Mouse (Mus musculus) MEL (cell line): ENCODE results near the gene Gm20388. TPM values are rescaled to one million over a fixed set of nuclear protein-coding genes. Genes with fewer than 3 reads are reported as not detected.

Experiments
- DNase-seq: peaks from one replicate; pipeline ENCODE4 v3.0.0; 2011; ENCODE audit warnings: low read depth, low spot score
- H3K27ac ChIP-seq: 2 replicates; pipeline ENCODE4 v1.5.1; 2012; ENCODE audit warnings: low read depth, mild to moderate bottlenecking, control low read depth, low read length, moderate library complexity; ENCODE audit not compliant: control insufficient read depth
- H3K27me3 ChIP-seq, 2 experiments: fragments of 150-350 bp in 1 of 2; sonication (generic) in 1 of 2; 2 replicates each; pipeline ENCODE4 v1.6.1; 2012; ENCODE audit warnings: low read length in 2 of 2, mild to moderate bottlenecking in 2 of 2, improper control_type of control experiment in 1 of 2, moderate library complexity in 1 of 2; ENCODE audit not compliant: insufficient read depth in 2 of 2, control insufficient read depth in 1 of 2
- H3K36me3 ChIP-seq, 2 experiments: 2 replicates each; pipeline ENCODE4 v1.6.1; 2012 to 2014; ENCODE audit warnings: low read length in 2 of 2, improper control_type of control experiment in 1 of 2, inconsistent platforms in 1 of 2, mild to moderate bottlenecking in 1 of 2; ENCODE audit not compliant: insufficient read depth in 2 of 2, control insufficient read depth in 1 of 2
- H3K4me1 ChIP-seq, 2 experiments: fragments of 150-350 bp in 1 of 2; sonication (generic) in 1 of 2; 2 replicates each; pipeline ENCODE4 v1.6.1; 2012; ENCODE audit warnings: low read length in 2 of 2, improper control_type of control experiment in 1 of 2, mild to moderate bottlenecking in 1 of 2; ENCODE audit not compliant: insufficient read depth in 2 of 2, control insufficient read depth in 1 of 2
- H3K4me3 ChIP-seq, 2 experiments: fragments of 150-350 bp in 1 of 2; sonication (generic) in 1 of 2; 2 replicates each; pipeline ENCODE4 v1.5.1; 2012; ENCODE audit warnings: low read depth in 2 of 2, low read length in 2 of 2, mild to moderate bottlenecking in 2 of 2, moderate library complexity in 2 of 2, control low read depth in 1 of 2, improper control_type of control experiment in 1 of 2; ENCODE audit not compliant: control insufficient read depth in 1 of 2, insufficient read depth in 1 of 2
- H3K79me2 ChIP-seq: 2 replicates; pipeline ENCODE4 v1.6.1; 2012; ENCODE audit warnings: mild to moderate bottlenecking, low read length, moderate library complexity; ENCODE audit not compliant: control insufficient read depth, poor library complexity, insufficient read depth
- H3K9ac ChIP-seq: 2 replicates; pipeline ENCODE4 v1.6.1; 2012; ENCODE audit warnings: low read depth, mild to moderate bottlenecking, control low read depth, low read length, moderate library complexity; ENCODE audit not compliant: control insufficient read depth, poor library complexity, severe bottlenecking
- H3K9me3 ChIP-seq: fragments of 150-350 bp; sonication (generic); replicated peaks from 2 replicates; pipeline ENCODE4 v1.6.1; 2012; ENCODE audit warnings: mild to moderate bottlenecking, low read length, improper control_type of control experiment, moderate library complexity; ENCODE audit not compliant: insufficient read depth
- CHD2 ChIP-seq: IDR thresholded peaks from 2 replicates; pipeline ENCODE4 v1.6.1; 2011; ENCODE audit warnings: low read length, improper control_type of control experiment
- CTCF ChIP-seq, 3 experiments: IDR thresholded peaks in 2 of 3; conservative IDR thresholded peaks in 1 of 3; 2 replicates each; pipeline ENCODE4 v1.5.1; 2011 to 2012; ENCODE audit warnings: low read length in 3 of 3, low read depth in 2 of 3, mild to moderate bottlenecking in 2 of 3, improper control_type of control experiment in 1 of 3, inconsistent platforms in 1 of 3, mixed read lengths in 1 of 3, moderate library complexity in 1 of 3; ENCODE audit not compliant: control insufficient read depth in 1 of 3, insufficient read depth in 1 of 3, poor library complexity in 1 of 3, severe bottlenecking in 1 of 3
- ELF1 ChIP-seq: IDR thresholded peaks from 2 replicates; pipeline ENCODE4 v1.6.1; 2014; ENCODE audit warnings: low read depth, mild to moderate bottlenecking, inconsistent platforms, low read length, improper control_type of control experiment, moderate library complexity
- EP300 ChIP-seq, 2 experiments: IDR thresholded peaks; 2 replicates each; pipeline ENCODE4 v1.6.1; 2011; ENCODE audit warnings: improper control_type of control experiment in 2 of 2, low read length in 2 of 2, low read depth in 1 of 2, mild to moderate bottlenecking in 1 of 2
- ETS1 ChIP-seq: IDR thresholded peaks from 2 replicates; pipeline ENCODE4 v1.6.1; 2012; ENCODE audit warnings: low read depth, mild to moderate bottlenecking, inconsistent platforms, low read length, improper control_type of control experiment, moderate library complexity
- GABPA ChIP-seq: IDR thresholded peaks from 2 replicates; pipeline ENCODE4 v1.6.1; 2012; ENCODE audit warnings: low read depth, mild to moderate bottlenecking, inconsistent platforms, low read length, improper control_type of control experiment, moderate library complexity
- GATA1 ChIP-seq: IDR thresholded peaks from 2 replicates; pipeline ENCODE4 v1.6.1; 2011; ENCODE audit warnings: low read depth, low read length, improper control_type of control experiment
- JUND ChIP-seq: IDR thresholded peaks from 2 replicates; pipeline ENCODE4 v1.6.1; 2011; ENCODE audit warnings: low read depth, mild to moderate bottlenecking, improper control_type of control experiment, low read length
- KAT2A ChIP-seq: conservative IDR thresholded peaks from 2 replicates; pipeline ENCODE4 v1.6.1; 2012; ENCODE audit warnings: low read depth, low read length, improper control_type of control experiment, inconsistent platforms
- MAFK ChIP-seq: IDR thresholded peaks from 2 replicates; pipeline ENCODE4 v1.6.1; 2011; ENCODE audit warnings: low read depth, mild to moderate bottlenecking, low read length, improper control_type of control experiment, borderline replicate concordance
- MAX ChIP-seq: IDR thresholded peaks from 2 replicates; pipeline ENCODE4 v1.6.1; 2011; ENCODE audit warnings: low read length, improper control_type of control experiment
- MAZ ChIP-seq: IDR thresholded peaks from 2 replicates; pipeline ENCODE4 v1.6.1; 2012; ENCODE audit warnings: low read depth, mild to moderate bottlenecking, inconsistent platforms, low read length, improper control_type of control experiment
- MXI1 ChIP-seq: IDR thresholded peaks from 2 replicates; pipeline ENCODE4 v1.6.1; 2011; ENCODE audit warnings: mild to moderate bottlenecking, low read depth, low read length, improper control_type of control experiment
- MYB ChIP-seq: IDR thresholded peaks from 2 replicates; pipeline ENCODE4 v1.6.1; 2011; ENCODE audit warnings: mild to moderate bottlenecking, low read depth, low read length, improper control_type of control experiment
- MYC ChIP-seq: IDR thresholded peaks from 2 replicates; pipeline ENCODE4 v1.6.1; 2011; ENCODE audit warnings: low read depth, mild to moderate bottlenecking, low read length, improper control_type of control experiment, moderate library complexity
- NRF1 ChIP-seq: IDR thresholded peaks from 2 replicates; pipeline ENCODE4 v1.6.1; 2014; ENCODE audit warnings: low read depth, mild to moderate bottlenecking, inconsistent platforms, low read length, improper control_type of control experiment, moderate library complexity; ENCODE audit not compliant: poor library complexity, insufficient read depth, severe bottlenecking
- POLR2A ChIP-seq, 2 experiments: IDR thresholded peaks; 2 replicates each; pipeline ENCODE4 v1.6.1; 2011 to 2012; ENCODE audit warnings: low read length in 2 of 2, mild to moderate bottlenecking in 2 of 2, control low read depth in 1 of 2, improper control_type of control experiment in 1 of 2, low read depth in 1 of 2, moderate library complexity in 1 of 2; ENCODE audit not compliant: control insufficient read depth in 1 of 2, insufficient read depth in 1 of 2, poor library complexity in 1 of 2
- RAD21 ChIP-seq: IDR thresholded peaks from 2 replicates; pipeline ENCODE4 v1.6.1; 2011; ENCODE audit warnings: mild to moderate bottlenecking, low read depth, low read length, improper control_type of control experiment
- TCF12 ChIP-seq: IDR thresholded peaks from 2 replicates; pipeline ENCODE4 v1.6.1; 2014; ENCODE audit warnings: low read depth, mild to moderate bottlenecking, inconsistent platforms, low read length, improper control_type of control experiment, moderate library complexity
- UBTF ChIP-seq: IDR thresholded peaks from 2 replicates; pipeline ENCODE4 v1.6.1; 2012; ENCODE audit warnings: low read depth, mild to moderate bottlenecking, inconsistent platforms, low read length, improper control_type of control experiment, moderate library complexity, borderline replicate concordance; ENCODE audit not compliant: insufficient read depth
- USF1 ChIP-seq: IDR thresholded peaks from 2 replicates; pipeline ENCODE4 v1.6.1; 2014; ENCODE audit warnings: low read depth, mild to moderate bottlenecking, inconsistent platforms, low read length, improper control_type of control experiment, moderate library complexity
- USF2 ChIP-seq, 2 experiments: IDR thresholded peaks; 2 replicates each; pipeline ENCODE4 v1.6.1; 2011 to 2012; ENCODE audit warnings: improper control_type of control experiment in 2 of 2, low read length in 2 of 2, borderline replicate concordance in 1 of 2, inconsistent platforms in 1 of 2, low read depth in 1 of 2, mild to moderate bottlenecking in 1 of 2; ENCODE audit not compliant: insufficient read depth in 1 of 2
- ZC3H11A ChIP-seq: IDR thresholded peaks from 2 replicates; pipeline ENCODE4 v1.6.1; 2012; ENCODE audit warnings: low read depth, mild to moderate bottlenecking, inconsistent platforms, low read length, improper control_type of control experiment
- ZMIZ1 ChIP-seq: IDR thresholded peaks from 2 replicates; pipeline ENCODE4 v1.6.1; 2012; ENCODE audit warnings: low read depth, mild to moderate bottlenecking, inconsistent platforms, low read length, improper control_type of control experiment, moderate library complexity
- polyA plus RNA-seq, 2 experiments: library from polyadenylated mRNA; stranded (reverse) in 1 of 2; unstranded in 1 of 2; fragments of >175 nt in 1 of 2; fragments of >200 nt in 1 of 2; gene quantifications; 2 replicates each; pipeline versions ENCODE4 v1.2.1 to v1.2.4; 2012; ENCODE audit warnings: low replicate concordance in 2 of 2, low read depth in 1 of 2; ENCODE audit not compliant: insufficient read length in 2 of 2, insufficient read depth in 1 of 2, missing spikeins in 1 of 2
- total RNA-seq: library from RNA; depleted of rRNA; stranded (reverse); fragments of 300-350 nt; gene quantifications from 2 replicates; pipeline ENCODE4 v1.2.3, GENCODE M21; 2012

Gm20388 gene
- total and polyA plus RNA-seq, 3 experiments, result 11.1 to 17.8 TPM; not detected in 1

DNA sequence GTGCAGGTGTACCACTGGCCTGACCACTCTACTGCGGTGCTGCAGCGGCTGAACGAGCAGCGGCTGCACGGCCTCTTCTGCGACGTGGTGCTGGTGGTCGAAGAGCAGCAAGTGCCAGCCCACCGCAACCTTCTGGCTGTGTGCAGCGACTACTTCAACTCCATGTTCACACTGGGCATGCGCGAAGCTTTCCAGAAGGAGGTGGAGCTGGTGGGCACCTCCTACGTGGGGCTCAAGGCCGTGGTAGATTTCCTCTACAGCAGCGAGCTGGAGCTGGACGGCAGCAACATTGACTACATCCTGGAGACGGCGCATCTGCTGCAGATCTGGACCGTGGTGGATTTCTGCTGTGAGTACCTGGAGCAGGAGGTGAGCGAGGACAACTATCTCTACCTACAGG lies 41.0 kb upstream of the Gm20388 start:
- Histone ChIP-seq H3K9ac (no peak overlapping the region), H3K79me2 (no peaks in the 10 kb centered on the region), H3K36me3 (0 out of 4 replicates have a peak, but pooled peaks cover 0 to 2% of the 10 kb centered on the region in 2 experiments), H3K4me3 (no peak overlapping the region), H3K9me3 (no peaks in the 10 kb centered on the region), H3K27me3 (no peaks in the 10 kb centered on the region), H3K4me1 (no peaks in the 10 kb centered on the region), H3K27ac (no peak overlapping the region)
- no peak for DNase-seq
- TF ChIP-seq UBTF (no peak), GATA1 (no peak), RAD21 (no peak), MYC (no peak), KAT2A (no peak), EP300 (IDR thresholded peaks at IDR 0.05; ENCODE audit: low read depth in 1 of 2, low read length in 2 of 2) (no peak), NRF1 (no peak), MAFK (no peak), JUND (no peak), POLR2A (IDR thresholded peaks at IDR 0.05; ENCODE audit: control insufficient read depth in 1 of 2, insufficient read depth in 1 of 2, low read depth in 1 of 2, low read length in 2 of 2, poor library complexity in 1 of 2) (no peak), MAX (no peak), CHD2 (no peak)

DNA sequence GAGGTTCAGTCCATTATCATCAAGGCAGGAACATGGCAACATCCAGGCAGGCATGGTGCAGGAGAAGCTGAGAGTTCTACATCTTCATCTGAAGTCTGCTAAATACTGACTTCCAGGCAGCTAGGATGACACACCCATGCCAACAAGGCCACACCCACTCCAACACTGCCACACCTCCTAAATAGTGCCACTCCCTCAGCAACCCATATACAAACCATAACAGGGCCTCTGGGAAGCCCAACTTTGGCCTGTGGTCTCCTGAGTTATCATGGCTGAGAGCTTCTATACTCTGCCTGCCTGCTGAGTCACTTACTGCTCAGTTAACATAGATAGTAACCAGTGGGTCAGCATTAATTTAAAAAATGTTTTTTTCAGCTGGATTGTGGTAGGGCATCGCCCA lies 37.5 kb upstream of the Gm20388 start:
- no peak overlapping the region for H3K4me3 ChIP-seq

More for the DNA sequence above, 37.5 kb upstream of the Gm20388 start:
- 0 out of 4 replicates have a peak, but pooled peaks cover 0 to 2% of the 10 kb centered on the region in 2 experiments for H3K36me3 ChIP-seq
- peak; percentile 83 for DNase-seq
- no peaks in the 10 kb centered on the region for H3K79me2 ChIP-seq
- no peaks in the 10 kb centered on the region for H3K4me1 ChIP-seq
- H3K9ac ChIP-seq, result no peak overlapping the region
- H3K27me3 ChIP-seq, result no peaks in the 10 kb centered on the region
- no peak for TF ChIP-seq TCF12
- TF ChIP-seq GABPA, result no peak
- no peak for TF ChIP-seq CHD2
- TF ChIP-seq USF1, result no peak
- no peak for TF ChIP-seq USF2 (IDR thresholded peaks at IDR 0.05; ENCODE audit: borderline replicate concordance in 1 of 2, insufficient read depth in 1 of 2, low read depth in 1 of 2, low read length in 2 of 2)
- TF ChIP-seq ZMIZ1, result no peak
- no peak for TF ChIP-seq MAX
- TF ChIP-seq MYB, result no peak
- no peak for TF ChIP-seq CTCF (IDR thresholded peaks at IDR 0.05 in 2 of 3, conservative IDR thresholded peaks at IDR 0.05 in 1 of 3; ENCODE audit: control insufficient read depth in 1 of 3, insufficient read depth in 1 of 3, low read depth in 2 of 3, low read length in 3 of 3, poor library complexity in 1 of 3, severe bottlenecking in 1 of 3)
- TF ChIP-seq MAFK, result no peak
- no peak for TF ChIP-seq MAZ
- no peak for TF ChIP-seq ZC3H11A
- no peak for TF ChIP-seq ELF1
- TF ChIP-seq MXI1, result no peak
- no peak for TF ChIP-seq ETS1
- TF ChIP-seq, all 39 proteins: peak for 0
- H3K27ac ChIP-seq, result no peak overlapping the region
- no peaks in the 10 kb centered on the region for H3K9me3 ChIP-seq
